Mouse (Mus musculus) neutrophil, adult 5-6 weeks (primary cell): ENCODE measurements around the gene Nfic. TPM values are rescaled to one million over a fixed set of nuclear protein-coding genes. Genes with fewer than 3 reads are reported as not detected.

Experiments used
- ATAC-seq: fragments of 151-379, 151-347 bp; 2 replicates; pipeline ENCODE4 v1.8.0; 2017; ENCODE audit warnings: mild to moderate bottlenecking, moderate TSS enrichment; ENCODE audit not compliant: insufficient number of reproducible peaks, poor library complexity, low FRiP score, severe bottlenecking; ENCODE audit errors: extremely low read depth
- total RNA-seq: library from RNA; stranded (forward); fragments of 200-1000 nt; gene quantifications from 2 replicates; pipeline ENCODE4 v1.2.3, GENCODE M21; 2017

The Nfic gene
- total RNA-seq, 1 experiment from 2014 or later: 8.3 TPM

- no peak for ATAC-seq
Observed at GRCm38 (mm10) chr10:81434361-81435263, 20.8 kb downstream of the Nfic start.

- peak; percentile 45 for ATAC-seq
Observed at GRCm38 (mm10) chr10:81433541-81434289, 21.7 kb downstream of the Nfic start.

- ATAC-seq: peak; percentile 86
Observed at GRCm38 (mm10) chr10:81432868-81433262, 22.6 kb downstream of the Nfic start.

- ATAC-seq: peak; percentile 1; the same call in 1 of the 2 replicates
Observed at GRCm38 (mm10) chr10:81432169-81432867, 23.1 kb downstream of the Nfic start.

GRCm38 (mm10) chr10:81431526-81432168 is 23.8 kb downstream of the Nfic start:
- ATAC-seq: no peak

- no peak for ATAC-seq
Observed at GRCm38 (mm10) chr10:81430831-81431525, 24.5 kb downstream of the Nfic start.

- no peak for ATAC-seq
Observed at GRCm38 (mm10) chr10:81430141-81430830, 25.1 kb downstream of the Nfic start.

GRCm38 (mm10) chr10:81429605-81430061 is 25.8 kb downstream of the Nfic start:
- peak; percentile 17; the same call in 1 of the 2 replicates for ATAC-seq

- no peak for ATAC-seq
Observed at GRCm38 (mm10) chr10:81429092-81429491, 26.3 kb downstream of the Nfic start.

- ATAC-seq: no peak
Observed at GRCm38 (mm10) chr10:81428507-81428870, 26.9 kb downstream of the Nfic start.

GRCm38 (mm10) chr10:81427804-81428506 is 27.5 kb downstream of the Nfic start:
- no peak for ATAC-seq

- no peak for ATAC-seq
Observed at GRCm38 (mm10) chr10:81427327-81427726, 28.1 kb downstream of the Nfic start.

- no peak for ATAC-seq
Observed at GRCm38 (mm10) chr10:81426897-81427296, 28.5 kb downstream of the Nfic start.

GRCm38 (mm10) chr10:81426081-81426671 is 29.3 kb downstream of the Nfic start:
- no peak for ATAC-seq

- ATAC-seq: no peak
Observed at GRCm38 (mm10) chr10:81425236-81425850, 30.1 kb downstream of the Nfic start.

- ATAC-seq: no peak
Observed at GRCm38 (mm10) chr10:81424246-81425051, 31.0 kb downstream of the Nfic start.
